Mouse (Mus musculus) neural tube, embryonic 13.5 days (tissue): ENCODE measurements at regions not wholly inside any gene's neighbourhood (a gene's known extent, or its start where the extent isn't known, plus 50 kb on each side); places are given as distances from the start of the nearest gene placed in this dataset.

Source experiments
- ATAC-seq: fragments of 200-750 bp; cut with Nextera tagmentation; 2 replicates; pipeline ENCODE4 v1.8.0; 2017; ENCODE audit warnings: low read depth, mild to moderate bottlenecking, moderate TSS enrichment, moderate library complexity
- H3K27ac ChIP-seq: fragments of 300-500 bp; sonication (generic); replicated peaks from 2 replicates; pipeline ENCODE4 v1.5.1; 2015; ENCODE audit warnings: moderate library complexity, mild to moderate bottlenecking, inconsistent platforms
- H3K27me3 ChIP-seq: fragments of 300-500 bp; sonication (generic); 2 replicates; pipeline ENCODE4 v1.6.1; 2015; ENCODE audit warnings: mild to moderate bottlenecking, inconsistent platforms
- H3K36me3 ChIP-seq: fragments of 300-500 bp; sonication (generic); 2 replicates; pipeline ENCODE4 v1.6.1; 2015; ENCODE audit warnings: mild to moderate bottlenecking, inconsistent platforms
- H3K4me1 ChIP-seq: fragments of 300-500 bp; sonication (generic); replicated peaks from 2 replicates; pipeline ENCODE4 v1.6.1; 2015; ENCODE audit warnings: inconsistent platforms
- H3K4me2 ChIP-seq: fragments of 300-500 bp; sonication (generic); 2 replicates; pipeline ENCODE4 v1.6.1; 2015; ENCODE audit warnings: inconsistent platforms, mild to moderate bottlenecking, moderate library complexity
- H3K4me3 ChIP-seq: fragments of 300-500 bp; sonication (generic); 2 replicates; pipeline ENCODE4 v1.5.1; 2015; ENCODE audit warnings: mild to moderate bottlenecking, inconsistent platforms
- H3K9ac ChIP-seq: fragments of 300-500 bp; sonication (generic); 2 replicates; pipeline ENCODE4 v1.6.1; 2015; ENCODE audit warnings: moderate library complexity, mild to moderate bottlenecking, inconsistent platforms
- H3K9me3 ChIP-seq: fragments of 300-500 bp; sonication (generic); 2 replicates; pipeline ENCODE4 v1.6.1; 2016; ENCODE audit warnings: inconsistent platforms
- WGBS: fragments of 180-500 bp; shearing (Covaris S2); methylation state at CpG from one replicate; pipeline ENCODE4 v1.1.7; 2015; 5-methylcytosine and 5-hydroxymethylcytosine counted together

GRCm38 (mm10) chr10:71657525-71657924, 310.0 kb downstream of the Ipmk start:
- Histone ChIP-seq H3K27me3 (no peaks in the 10 kb centered on the region), H3K4me1 (no peaks in the 10 kb centered on the region), H3K4me3 (no peak overlapping the region), H3K36me3 (no peaks in the 10 kb centered on the region), H3K9me3 (no peaks in the 10 kb centered on the region), H3K27ac (no peak overlapping the region), H3K9ac (no peak overlapping the region), H3K4me2 (no peak overlapping the region)
- ATAC-seq = no peak
- WGBS = 88% methylated on average over 7 of the region's 7 CpGs

- no peaks in the 10 kb centered on the region for H3K4me1 ChIP-seq
- no peak for ATAC-seq
Measured at GRCm38 (mm10) chr10:71663545-71663944, 316.0 kb downstream of the Ipmk start.

GRCm38 (mm10) chr10:71667160-71667571, 319.6 kb downstream of the Ipmk start:
- Histone ChIP-seq H3K27me3 (no peaks in the 10 kb centered on the region), H3K36me3 (no peaks in the 10 kb centered on the region), H3K9ac (no peak overlapping the region), H3K4me2 (no peak overlapping the region), H3K9me3 (no peaks in the 10 kb centered on the region), H3K4me3 (no peak overlapping the region), H3K27ac (no peak overlapping the region), H3K4me1 (no peaks in the 10 kb centered on the region)
- WGBS = 66% methylated on average over 7 of the region's 7 CpGs
- ATAC-seq = peak; percentile 40; the same call in 1 of the 2 replicates

More at GRCm38 (mm10) chr10:71663545-71663944, 316.0 kb downstream of the Ipmk start:
- Histone ChIP-seq H3K4me2 (no peak overlapping the region), H3K27me3 (no peaks in the 10 kb centered on the region), H3K4me3 (no peak overlapping the region), H3K9ac (no peak overlapping the region), H3K9me3 (no peaks in the 10 kb centered on the region), H3K36me3 (no peaks in the 10 kb centered on the region), H3K27ac (no peak overlapping the region)
- WGBS = 81% methylated on average over 5 of the region's 5 CpGs

DNA sequence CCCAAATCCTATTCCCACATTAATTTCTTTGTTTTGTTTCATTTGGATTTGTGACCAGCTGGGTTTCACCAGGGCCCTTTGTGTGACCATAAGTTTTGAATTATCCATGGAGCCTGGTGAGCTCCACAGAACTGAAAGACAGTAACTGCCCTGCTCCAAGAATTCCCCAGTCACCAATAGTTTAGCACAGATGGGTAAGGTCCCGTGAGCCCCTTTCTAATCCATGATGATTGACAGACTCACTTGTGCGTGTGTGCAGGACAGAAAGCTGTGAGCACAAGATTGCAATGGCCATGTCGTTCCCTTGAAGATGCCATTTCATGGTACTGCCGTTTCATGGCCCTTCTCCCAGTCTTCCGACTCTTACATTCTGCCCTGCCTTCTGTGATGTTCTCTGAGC, 331.7 kb downstream of the Ipmk start:
- H3K4me1 ChIP-seq = no peaks in the 10 kb centered on the region
- no peaks in the 10 kb centered on the region for H3K27me3 ChIP-seq
- ATAC-seq = no peak
- H3K27ac ChIP-seq = no peak overlapping the region
- no peak overlapping the region for H3K9ac ChIP-seq
- 73% methylated on average over 5 of the region's 5 CpGs for WGBS
- no peak overlapping the region for H3K4me2 ChIP-seq
- no peak overlapping the region for H3K4me3 ChIP-seq
- no peaks in the 10 kb centered on the region for H3K9me3 ChIP-seq
- H3K36me3 ChIP-seq = no peaks in the 10 kb centered on the region

- no peaks in the 10 kb centered on the region for H3K9me3 ChIP-seq
- H3K9ac ChIP-seq = no peak overlapping the region
- no peak overlapping the region for H3K4me2 ChIP-seq
- H3K36me3 ChIP-seq = no peaks in the 10 kb centered on the region
- no peak for ATAC-seq
- no peaks in the 10 kb centered on the region for H3K27me3 ChIP-seq
- 94% methylated on average over 2 of the region's 2 CpGs for WGBS
- no peaks in the 10 kb centered on the region for H3K4me1 ChIP-seq
- no peak overlapping the region for H3K4me3 ChIP-seq
- no peak overlapping the region for H3K27ac ChIP-seq
Measured at GRCm38 (mm10) chr10:71713456-71713855, 365.9 kb downstream of the Ipmk start.

GRCm38 (mm10) chr10:71727746-71728145, 380.2 kb downstream of the Ipmk start:
- H3K4me1 ChIP-seq = no peaks in the 10 kb centered on the region
- ATAC-seq = no peak
- no peaks in the 10 kb centered on the region for H3K36me3 ChIP-seq
- H3K27ac ChIP-seq = no peak overlapping the region
- H3K4me2 ChIP-seq = no peak overlapping the region
- no peaks in the 10 kb centered on the region for H3K9me3 ChIP-seq
- H3K4me3 ChIP-seq = no peak overlapping the region
- 65% methylated on average over 4 of the region's 4 CpGs for WGBS
- H3K9ac ChIP-seq = no peak overlapping the region
- no peaks in the 10 kb centered on the region for H3K27me3 ChIP-seq

DNA sequence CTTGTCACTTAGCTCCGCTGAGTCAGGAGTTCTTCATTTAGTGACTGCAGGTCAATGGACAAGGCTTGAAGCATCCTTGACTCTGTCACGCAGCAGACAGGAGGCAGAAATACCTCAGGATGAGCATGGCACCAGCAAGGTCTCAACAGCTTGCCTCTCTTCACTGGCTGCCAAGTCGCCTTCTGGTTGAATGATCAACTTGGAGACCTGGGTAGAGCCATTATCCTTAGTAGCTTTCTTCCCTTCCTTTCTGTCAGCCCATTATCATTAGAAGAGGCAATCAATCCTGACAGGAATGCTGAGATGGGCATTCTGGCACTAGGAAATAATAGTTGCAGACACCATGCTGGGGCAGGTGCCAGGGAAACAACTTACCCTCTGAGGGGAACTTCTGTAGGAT, 386.3 kb downstream of the Ipmk start:
- Histone ChIP-seq H3K36me3 (no peaks in the 10 kb centered on the region), H3K27ac (no peak overlapping the region), H3K27me3 (no peaks in the 10 kb centered on the region), H3K4me2 (no peak overlapping the region), H3K9ac (no peak overlapping the region), H3K4me3 (no peak overlapping the region), H3K9me3 (no peaks in the 10 kb centered on the region), H3K4me1 (peaks cover 9% of the 10 kb centered on the region; the same call in 1 of the 2 replicates)
- WGBS = 74% methylated on average over 3 of the region's 3 CpGs
- ATAC-seq = no peak

DNA sequence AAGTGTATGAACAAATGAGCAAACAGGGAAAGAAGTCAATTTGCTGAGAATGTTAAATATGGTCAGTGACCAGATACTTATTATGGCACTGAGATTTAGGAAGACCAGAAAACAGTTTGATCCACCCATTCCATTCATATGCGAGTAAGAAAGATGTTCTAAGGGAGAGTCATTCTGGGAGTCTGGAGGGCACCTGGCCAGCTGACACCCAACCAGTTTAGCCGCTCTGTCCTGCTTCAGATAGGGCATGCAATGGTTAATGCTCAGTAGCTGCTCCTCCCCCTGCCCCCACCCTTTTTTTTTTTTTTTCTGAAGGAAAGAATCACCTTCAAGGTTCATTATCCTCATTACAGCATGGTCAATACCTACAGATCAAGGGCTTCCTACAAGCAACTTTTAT, 386.9 kb downstream of the Ipmk start:
- Histone ChIP-seq H3K4me2 (no peak overlapping the region), H3K4me3 (no peak overlapping the region), H3K36me3 (no peaks in the 10 kb centered on the region), H3K9ac (no peak overlapping the region), H3K4me1 (peaks cover 9% of the 10 kb centered on the region; the same call in 1 of the 2 replicates), H3K27me3 (no peaks in the 10 kb centered on the region), H3K9me3 (no peaks in the 10 kb centered on the region), H3K27ac (no peak overlapping the region)
- WGBS = 89% methylated on average over 2 of the region's 2 CpGs
- ATAC-seq = no peak

- Histone ChIP-seq H3K27me3 (no peaks in the 10 kb centered on the region), H3K4me3 (no peak overlapping the region), H3K4me2 (no peak overlapping the region), H3K9ac (no peak overlapping the region), H3K9me3 (peaks cover 7% of the 10 kb centered on the region; the same call in 1 of the 2 replicates), H3K4me1 (peaks cover 9% of the 10 kb centered on the region; the same call in 1 of the 2 replicates), H3K36me3 (no peaks in the 10 kb centered on the region), H3K27ac (no peak overlapping the region)
- ATAC-seq = no peak
- WGBS = 4% methylated on average over 4 of the region's 4 CpGs
Measured at GRCm38 (mm10) chr10:71738280-71738679, 390.7 kb downstream of the Ipmk start.

DNA sequence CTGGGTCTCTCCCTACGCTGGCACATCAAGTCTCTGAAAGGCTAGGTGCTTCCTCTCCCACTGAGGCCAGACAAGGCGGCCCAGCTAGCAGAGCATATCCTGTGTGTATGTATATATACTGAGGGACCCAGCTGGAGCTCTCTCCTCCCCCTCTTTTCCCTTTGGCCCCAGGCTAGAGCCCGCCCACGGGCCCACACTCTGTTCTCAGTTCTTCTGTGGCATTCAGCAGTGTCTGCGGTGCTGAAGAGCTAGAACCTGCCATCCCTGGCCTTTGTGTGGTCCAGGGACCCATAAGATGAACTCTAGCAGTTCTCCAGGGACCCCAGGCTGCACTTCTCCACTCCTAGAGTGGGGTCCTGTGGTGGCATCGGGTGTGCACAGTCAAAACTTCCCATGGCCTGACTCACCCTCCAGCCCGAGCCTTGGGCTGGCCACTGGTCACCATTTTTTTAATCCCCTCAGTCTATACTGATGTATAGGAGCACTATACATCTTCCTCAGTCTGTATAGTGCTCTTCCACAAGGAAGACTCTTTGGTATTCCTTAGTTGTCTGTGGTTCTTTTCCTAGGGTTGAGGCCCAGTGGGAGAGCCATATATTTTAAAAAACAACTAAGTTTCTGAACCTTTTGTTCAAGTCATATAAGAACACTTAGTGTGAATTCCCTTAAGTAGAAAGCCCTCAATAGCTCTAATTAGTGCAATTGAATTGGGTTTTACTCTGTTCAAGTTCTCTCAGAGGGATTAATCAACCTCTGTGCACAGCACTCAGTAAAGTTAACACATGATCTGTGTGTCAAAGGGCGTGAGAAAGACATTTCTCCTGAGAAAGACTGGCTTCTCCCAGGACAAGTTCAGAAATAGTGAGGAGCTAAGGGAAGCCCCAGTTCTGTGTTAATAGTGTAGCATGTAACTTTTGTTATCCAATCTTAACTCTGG, 401.3 kb downstream of the Ipmk start:
- Histone ChIP-seq H3K4me1 (peaks cover 4% of the 10 kb centered on the region; the same call in 1 of the 2 replicates), H3K27ac (no peak overlapping the region; the same call in 1 of the 2 replicates), H3K9ac (no peak overlapping the region), H3K9me3 (no peaks in the 10 kb centered on the region), H3K4me3 (no peak overlapping the region), H3K36me3 (no peaks in the 10 kb centered on the region), H3K27me3 (no peaks in the 10 kb centered on the region), H3K4me2 (no peak overlapping the region)
- no peak for ATAC-seq
- 59% methylated on average over 8 of the region's 8 CpGs for WGBS

- no peak for ATAC-seq
- no peak overlapping the region for H3K4me3 ChIP-seq
- WGBS = 84% methylated on average over 2 of the region's 2 CpGs
- H3K9me3 ChIP-seq = no peaks in the 10 kb centered on the region
- no peak overlapping the region for H3K27ac ChIP-seq
- no peak overlapping the region for H3K9ac ChIP-seq
- peaks cover 4% of the 10 kb centered on the region; the same call in 1 of the 2 replicates for H3K4me1 ChIP-seq
- H3K36me3 ChIP-seq = no peaks in the 10 kb centered on the region
- H3K27me3 ChIP-seq = no peaks in the 10 kb centered on the region
- no peak overlapping the region for H3K4me2 ChIP-seq
Measured at GRCm38 (mm10) chr10:71753255-71753654, 405.7 kb downstream of the Ipmk start.

- H3K4me1 ChIP-seq = no peaks in the 10 kb centered on the region
- no peak overlapping the region for H3K4me3 ChIP-seq
- no peaks in the 10 kb centered on the region for H3K36me3 ChIP-seq
- H3K27ac ChIP-seq = no peak overlapping the region
- no peak overlapping the region for H3K4me2 ChIP-seq
- H3K9ac ChIP-seq = no peak overlapping the region
- WGBS = 59% methylated on average over 3 of the region's 3 CpGs
- no peaks in the 10 kb centered on the region for H3K9me3 ChIP-seq
- no peaks in the 10 kb centered on the region for H3K27me3 ChIP-seq
- ATAC-seq = peak; percentile 43; the same call in 1 of the 2 replicates
Measured at GRCm38 (mm10) chr10:71754799-71755198, 407.2 kb downstream of the Ipmk start.
